Mouse (Mus musculus): ENCODE results near the gene Gpc3. TPM values are rescaled to one million over a fixed set of nuclear protein-coding genes. Genes with fewer than 3 reads are reported as not detected.
A peak's percentile ranks its signal among the peaks of the same experiment; 100 is the strongest.

Gpc3 gene
- total RNA-seq, 2 experiments from 2014 or later: not detected

DNA sequence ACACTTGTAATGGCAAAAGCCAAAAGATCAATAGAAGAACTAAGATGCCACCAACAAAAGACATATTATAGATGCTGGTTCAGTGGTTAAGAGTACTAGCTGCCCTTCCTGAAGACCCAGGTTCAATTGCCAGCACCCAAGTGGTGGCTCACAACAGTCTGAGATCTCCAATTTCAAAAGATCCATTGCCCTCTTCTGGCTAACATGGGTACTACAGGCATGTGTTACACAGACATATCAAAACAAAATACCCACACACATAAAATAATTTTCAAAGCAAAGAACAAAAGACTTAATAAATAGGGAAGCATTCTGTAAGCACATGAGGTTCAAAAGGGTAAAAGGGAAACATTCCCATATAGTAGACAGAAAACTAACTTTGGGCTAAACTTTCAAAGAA is 26.1 kb downstream of the Gpc3 start:
- no peak for ATAC-seq (replicated peaks; ENCODE audit: low FRiP score, poor library complexity, severe bottlenecking)

- no peak for ATAC-seq (replicated peaks; ENCODE audit: low FRiP score, poor library complexity, severe bottlenecking)
These were observed 53.8 kb downstream of the Gpc3 start for GRCm38 (mm10) chrX:52559995-52560394.

DNA sequence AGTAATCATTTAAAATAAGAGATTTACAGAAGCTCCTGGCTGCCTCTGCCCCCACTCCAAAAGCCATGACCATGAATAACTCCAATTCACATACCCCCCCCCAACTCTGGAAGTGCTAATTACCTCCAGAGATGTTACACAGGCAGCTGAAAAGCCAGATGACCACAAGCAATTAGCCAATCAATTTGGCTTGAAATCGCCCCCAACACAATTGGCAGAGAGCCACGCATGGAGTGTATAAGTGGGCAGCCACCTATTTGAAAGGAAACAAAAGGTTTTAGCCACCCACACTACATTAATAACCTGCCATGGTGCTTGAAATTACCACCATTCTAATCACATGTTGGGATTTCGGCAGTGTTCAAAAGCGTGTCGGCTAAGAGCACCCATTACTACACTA is 55.2 kb downstream of the Gpc3 start:
- no peak for ATAC-seq (replicated peaks; ENCODE audit: low FRiP score, poor library complexity, severe bottlenecking)

DNA sequence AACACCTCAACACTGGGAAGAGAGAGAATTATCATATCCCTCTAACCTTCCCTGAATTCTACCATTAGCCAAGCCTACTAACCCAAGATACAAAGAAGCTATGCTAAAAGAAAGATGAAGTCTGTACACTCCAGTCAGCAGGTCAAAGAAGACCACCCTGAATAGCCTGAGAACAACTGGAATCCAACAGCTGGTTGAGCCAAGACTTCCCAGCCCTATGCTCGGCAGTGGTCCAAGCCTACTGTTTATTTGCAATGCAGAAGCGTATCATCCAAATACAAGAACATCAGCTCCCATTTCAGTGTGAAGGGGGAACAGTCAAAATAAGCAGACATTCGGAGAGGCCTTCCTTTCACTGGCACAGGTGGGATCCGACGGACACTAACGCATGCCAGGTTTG is 56.3 kb downstream of the Gpc3 start:
- no peak for ATAC-seq (replicated peaks; ENCODE audit: low FRiP score, poor library complexity, severe bottlenecking)

GRCm38 (mm10) chrX:52551296-52551695 is 62.5 kb downstream of the Gpc3 start:
- no peak for ATAC-seq (replicated peaks; ENCODE audit: low FRiP score, poor library complexity, severe bottlenecking)

DNA sequence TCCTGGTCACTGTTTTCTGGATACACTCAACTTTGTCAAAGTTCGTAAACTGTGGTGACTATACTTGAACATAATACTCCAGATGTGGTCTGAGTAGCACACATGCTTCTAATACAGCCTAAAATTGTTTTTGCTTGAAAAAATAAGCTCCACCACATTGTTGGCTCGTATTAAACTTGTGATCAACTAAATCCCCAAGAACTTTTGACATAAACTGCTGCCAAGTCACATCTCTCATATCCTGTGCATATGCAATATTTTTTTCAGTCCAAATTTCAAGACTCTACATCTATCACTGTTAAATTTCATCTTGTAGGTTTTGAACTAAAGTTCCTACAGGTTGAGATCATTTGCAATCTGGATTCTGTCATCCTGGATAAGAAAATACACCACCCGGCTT is 69.1 kb downstream of the Gpc3 start:
- no peak for ATAC-seq (replicated peaks; ENCODE audit: low FRiP score, poor library complexity, severe bottlenecking)

- ATAC-seq (replicated peaks; ENCODE audit: low FRiP score, poor library complexity, severe bottlenecking): no peak
These were observed 76.5 kb downstream of the Gpc3 start for GRCm38 (mm10) chrX:52537282-52537681.

DNA sequence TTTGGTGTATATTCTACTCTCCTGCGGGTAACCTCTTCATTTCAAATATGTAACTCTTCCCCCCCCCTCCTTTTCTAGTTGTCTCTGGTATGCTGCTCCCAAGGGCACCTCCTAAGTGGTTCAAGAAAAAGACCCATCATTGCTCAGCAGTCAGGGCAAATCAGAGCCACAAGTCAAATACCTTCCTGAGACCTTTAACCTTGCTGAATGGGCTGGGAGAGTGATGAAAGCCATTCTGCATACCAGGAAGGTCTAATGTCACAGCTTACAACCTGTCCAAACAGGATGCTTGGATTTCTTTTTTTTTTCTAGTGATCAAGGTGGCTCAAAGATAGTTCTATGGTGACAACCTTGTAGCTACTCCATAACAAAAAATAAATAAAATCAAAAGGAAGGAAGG is 80.0 kb downstream of the Gpc3 start:
- no peak for ATAC-seq (replicated peaks; ENCODE audit: low FRiP score, poor library complexity, severe bottlenecking)

DNA sequence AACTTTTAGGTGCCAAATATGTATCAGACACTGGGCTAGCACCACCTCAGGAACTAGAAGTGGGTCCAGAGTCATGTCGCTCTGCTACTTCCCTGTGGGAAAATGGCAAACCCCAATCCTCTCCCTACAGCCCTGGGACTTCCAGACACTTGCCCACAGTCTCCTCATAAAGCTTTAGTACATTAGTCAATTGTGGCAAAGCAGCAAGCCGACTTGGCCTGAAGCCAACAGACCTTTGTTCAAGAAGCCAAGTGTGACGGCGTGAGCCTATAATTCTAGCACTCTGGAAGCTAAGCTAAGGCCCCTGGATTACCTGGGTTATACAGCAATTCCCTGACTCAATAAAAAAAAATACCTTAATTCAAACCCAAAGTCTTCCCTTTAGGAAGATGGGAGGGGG is 80.7 kb downstream of the Gpc3 start:
- no peak for ATAC-seq (replicated peaks; ENCODE audit: low FRiP score, poor library complexity, severe bottlenecking)

GRCm38 (mm10) chrX:52532124-52532523 is 81.6 kb downstream of the Gpc3 start:
- ATAC-seq (replicated peaks; ENCODE audit: low FRiP score, poor library complexity, severe bottlenecking): no peak

- ATAC-seq (replicated peaks; ENCODE audit: low FRiP score, poor library complexity, severe bottlenecking): no peak
These were observed 87.7 kb downstream of the Gpc3 start for GRCm38 (mm10) chrX:52526086-52526485.

DNA sequence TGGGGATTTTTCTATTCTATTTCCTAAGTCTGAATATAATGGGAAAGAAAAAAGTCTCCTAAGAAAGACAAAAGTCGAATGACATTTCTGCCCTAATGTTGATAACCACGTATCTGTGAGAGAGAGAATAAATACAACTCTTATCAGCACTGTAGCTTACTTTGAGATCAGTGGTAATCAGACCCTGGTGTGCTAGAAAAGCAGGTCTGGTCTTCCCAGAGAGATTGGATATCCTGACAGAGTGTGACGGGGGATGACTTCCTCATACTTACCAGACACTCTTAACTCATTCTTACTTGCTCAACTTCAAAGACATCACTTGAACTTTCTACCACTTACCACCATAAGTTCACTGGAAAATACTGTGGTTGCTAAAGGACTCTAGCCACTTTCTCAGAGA is 88.6 kb downstream of the Gpc3 start:
- ATAC-seq (replicated peaks; ENCODE audit: low FRiP score, poor library complexity, severe bottlenecking): no peak

DNA sequence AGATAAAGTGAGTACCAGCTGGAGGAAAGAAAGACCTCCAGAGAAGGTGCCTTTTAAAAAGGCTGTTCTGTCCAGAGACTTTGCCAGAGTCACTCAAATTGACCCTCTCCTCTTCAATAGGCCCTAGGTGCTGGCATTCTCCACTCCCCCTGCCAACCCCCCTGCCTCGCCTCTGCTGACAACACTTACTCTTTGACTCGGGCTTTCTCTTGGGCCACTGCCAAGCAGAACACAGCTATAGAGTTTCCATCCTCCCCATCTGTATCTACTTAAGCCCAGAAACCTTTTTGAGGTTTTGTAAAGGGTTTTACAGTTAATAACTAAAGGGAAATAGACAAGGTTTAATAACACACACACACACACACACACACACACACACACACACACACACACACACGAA is 99.2 kb downstream of the Gpc3 start:
- no peak for ATAC-seq (replicated peaks; ENCODE audit: low FRiP score, poor library complexity, severe bottlenecking)

- no peak for ATAC-seq (replicated peaks; ENCODE audit: low FRiP score, poor library complexity, severe bottlenecking)
These were observed 102.6 kb downstream of the Gpc3 start for GRCm38 (mm10) chrX:52511151-52511550.

DNA sequence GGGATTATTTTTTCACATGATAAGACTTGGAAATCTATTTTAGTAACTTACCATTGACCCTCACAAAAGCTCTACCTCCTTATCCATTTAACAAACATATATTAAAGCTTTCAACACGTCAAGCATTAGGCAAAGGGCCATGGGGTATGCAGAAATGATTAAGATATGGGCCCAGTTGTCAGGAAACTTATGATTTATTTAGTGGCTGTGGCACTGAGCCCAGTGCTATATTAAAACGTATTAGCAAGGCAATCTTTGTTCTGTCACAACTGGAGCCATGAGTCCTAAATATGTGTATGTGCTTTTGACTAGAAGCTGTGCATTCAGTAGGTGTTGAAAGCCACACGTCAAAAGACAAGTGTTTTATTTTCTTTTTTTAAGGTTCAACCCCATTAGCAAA is 109.9 kb downstream of the Gpc3 start:
- ATAC-seq (replicated peaks; ENCODE audit: low FRiP score, poor library complexity, severe bottlenecking): no peak

GRCm38 (mm10) chrX:52489461-52489860 is 124.3 kb downstream of the Gpc3 start:
- no peak for ATAC-seq (replicated peaks; ENCODE audit: low FRiP score, poor library complexity, severe bottlenecking)

DNA sequence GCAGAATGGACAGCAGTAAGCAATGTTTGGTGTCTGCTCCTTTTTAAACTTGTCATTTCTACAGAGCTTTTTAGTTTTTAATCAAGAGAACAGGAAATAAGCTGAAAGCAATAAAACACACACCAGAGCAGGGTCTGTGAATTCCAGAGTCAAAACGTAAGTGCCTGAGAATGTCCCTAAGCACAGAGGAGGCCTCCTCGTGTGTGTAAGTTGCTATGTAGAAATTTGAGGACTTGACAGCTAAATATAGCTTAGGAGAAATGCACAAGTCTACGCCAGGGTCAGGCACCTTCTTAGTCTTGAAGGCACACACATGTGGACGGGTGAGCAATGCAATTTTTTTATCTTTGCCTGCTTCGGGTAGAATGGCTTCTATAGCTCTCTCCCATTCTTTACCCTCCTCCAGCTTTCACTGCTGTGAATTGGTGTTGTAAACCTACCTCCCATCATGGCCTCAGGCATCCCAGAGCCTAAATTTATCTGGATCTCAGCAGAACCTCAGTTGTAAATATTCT is 158.6 kb downstream of the Gpc3 start:
- no peak for ATAC-seq (replicated peaks; ENCODE audit: low FRiP score, poor library complexity, severe bottlenecking)

DNA sequence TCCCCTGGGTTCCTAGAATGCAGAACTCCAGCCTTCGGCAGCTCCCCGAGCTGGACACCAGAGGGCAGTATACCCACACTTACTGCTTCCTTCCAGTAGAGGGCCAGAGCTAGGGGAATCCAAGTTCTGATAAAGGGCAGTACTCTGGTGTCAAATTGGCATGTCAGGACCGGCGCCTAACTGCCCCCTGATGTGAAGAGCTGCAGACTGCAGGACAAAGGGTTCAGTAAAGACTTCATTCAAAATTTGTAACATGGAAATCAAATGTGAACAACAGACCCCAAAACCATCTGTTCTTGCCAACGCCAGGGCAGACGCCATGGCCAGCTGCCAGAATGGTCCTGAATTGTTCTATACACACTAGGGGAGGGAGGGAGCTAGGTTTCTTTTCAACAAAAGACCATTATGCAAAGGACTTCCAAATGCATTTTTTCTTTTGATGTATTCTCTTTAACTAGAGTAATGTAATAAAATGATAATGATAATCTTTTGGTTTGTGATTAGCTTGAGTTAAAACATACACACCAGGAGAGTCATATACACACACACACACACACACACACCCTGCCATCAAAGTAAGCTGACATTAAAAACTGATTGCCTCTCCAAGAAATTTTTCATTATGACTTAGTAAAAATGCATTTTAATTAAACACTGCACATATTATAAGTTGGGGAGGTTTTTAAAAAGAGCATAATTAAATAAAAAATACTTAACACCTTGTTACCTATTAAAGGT is 160.1 kb downstream of the Gpc3 start:
- 0 out of 2 replicates have a peak, but pooled peaks have one; percentile 46 for ATAC-seq (replicated peaks; ENCODE audit: low FRiP score, poor library complexity, severe bottlenecking)

- ATAC-seq (replicated peaks; ENCODE audit: low FRiP score, poor library complexity, severe bottlenecking): no peak
These were observed 164.6 kb downstream of the Gpc3 start for GRCm38 (mm10) chrX:52449177-52449576.

GRCm38 (mm10) chrX:52448496-52448895 is 165.3 kb downstream of the Gpc3 start:
- ATAC-seq (replicated peaks; ENCODE audit: low FRiP score, poor library complexity, severe bottlenecking): no peak

DNA sequence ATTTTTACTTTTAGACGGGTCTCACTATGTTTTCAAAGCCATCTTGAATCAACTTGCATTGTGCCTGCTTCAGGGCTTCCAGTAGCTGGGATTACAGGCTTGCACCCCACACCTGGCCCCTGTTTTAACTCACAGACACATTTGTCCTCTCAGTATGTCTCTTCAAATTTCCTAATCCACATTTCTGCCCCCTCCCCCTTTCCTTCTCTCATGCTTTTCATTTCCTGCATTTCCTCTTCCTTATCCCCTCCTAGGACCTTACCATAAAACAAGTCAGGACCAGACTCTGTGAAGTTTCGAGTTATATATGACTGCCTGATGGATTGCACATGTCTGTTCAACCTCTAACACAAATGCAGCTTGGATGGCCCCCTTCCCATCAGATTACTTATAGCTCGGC is 167.2 kb downstream of the Gpc3 start:
- ATAC-seq (replicated peaks; ENCODE audit: low FRiP score, poor library complexity, severe bottlenecking): no peak

DNA sequence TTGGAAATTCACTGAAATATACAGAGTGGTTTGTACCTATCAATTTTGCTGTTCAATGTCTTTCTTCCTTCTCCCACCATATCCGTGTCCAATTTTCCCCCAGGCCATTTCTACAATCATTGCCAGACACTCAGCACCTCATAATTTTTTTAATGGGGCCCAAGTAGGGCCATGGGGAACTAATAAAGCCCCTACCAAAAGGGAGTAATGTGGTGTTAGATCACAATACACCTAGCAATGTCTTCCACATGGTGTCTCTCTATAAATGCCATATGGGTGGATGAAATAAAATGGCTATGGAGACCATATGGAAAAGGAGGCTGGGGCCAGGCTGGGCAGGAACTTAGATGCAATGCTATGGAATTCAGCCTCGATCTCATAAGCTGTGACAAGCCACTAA is 168.8 kb downstream of the Gpc3 start:
- ATAC-seq (replicated peaks; ENCODE audit: low FRiP score, poor library complexity, severe bottlenecking): no peak

Data from erythroid progenitor cell, adult 5-6 weeks (primary cell).